Mouse (Mus musculus): ENCODE data around the gene Zdhhc5.

DNA sequence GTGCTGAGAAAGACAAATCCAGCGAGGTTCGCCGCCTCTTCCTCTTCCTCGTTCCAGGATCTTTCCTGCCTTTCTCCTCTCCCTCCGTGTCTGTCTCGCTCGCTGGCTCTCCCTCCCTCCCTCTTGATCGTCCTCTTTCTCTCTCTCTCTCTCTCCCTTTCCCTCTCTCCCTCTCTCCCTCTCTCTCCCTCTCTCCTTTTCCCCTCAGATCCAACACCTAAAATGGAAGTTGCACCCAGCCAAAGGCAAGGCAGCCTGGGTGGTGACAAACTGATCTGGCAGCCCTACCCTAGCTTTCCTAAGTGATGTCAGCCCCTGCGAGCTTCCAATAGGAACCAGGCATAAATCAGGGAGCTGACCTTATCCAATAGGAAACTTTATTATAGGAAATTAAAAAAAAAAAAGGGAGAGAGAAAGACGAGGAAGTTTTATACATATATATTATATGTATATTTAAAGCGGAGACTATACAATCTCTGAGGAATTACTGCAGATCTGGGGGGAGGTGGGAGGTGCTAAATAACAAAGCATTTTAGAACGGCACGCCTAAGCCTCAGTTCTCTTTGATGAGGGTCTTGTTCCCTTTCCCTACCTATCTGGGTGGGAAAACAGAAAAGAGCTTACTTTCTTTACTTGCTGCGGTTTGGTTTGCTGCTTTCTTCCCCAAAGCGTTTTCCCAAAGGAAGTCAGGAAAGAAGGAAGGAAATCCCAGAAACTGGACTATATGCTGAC is 64.3 kb downstream of the Zdhhc5 start, which contains the start of gene Ctnnd1:
- TF ChIP-seq CTCF (IDR thresholded peaks at IDR 0.05; ENCODE audit: insufficient read depth, low read depth, low read length) (no peak), POLR2A (IDR thresholded peaks at IDR 0.05; ENCODE audit: insufficient read depth, low read depth, low read length) (peak; percentile 79)
